Mouse (Mus musculus): ENCODE results near the gene Prex1. TPM values are rescaled to one million over a fixed set of nuclear protein-coding genes. Genes with fewer than 3 reads are reported as not detected.

Gene Prex1
- polyA plus RNA-seq, 1 experiment from 2014 or later, result 31.9 TPM

GRCm38 (mm10) chr2:166559531-166559930 lies 154.1 kb downstream of the Prex1 start:
- peaks cover 17% of the 10 kb centered on the region for H3K4me1 ChIP-seq (ENCODE audit: control insufficient read depth, insufficient read depth, low read length)
- DNase-seq (ENCODE audit: low spot score), result no peak
- H3K36me3 ChIP-seq (ENCODE audit: control insufficient read depth, insufficient read depth, low read length), result no peaks in the 10 kb centered on the region
- ATAC-seq (ENCODE audit: insufficient read depth, low FRiP score, low TSS enrichment), result no peak; the same call in 1 of the 2 replicates
- peak overlapping the region; percentile 32; the same call in 1 of the 2 replicates for H3K9ac ChIP-seq (ENCODE audit: low read length)
- H3K27me3 ChIP-seq (ENCODE audit: control insufficient read depth, insufficient read depth, low read length), result no peaks in the 10 kb centered on the region
- no peak overlapping the region for H3K4me3 ChIP-seq (ENCODE audit: low read depth, low read length)
- H3K4me2 ChIP-seq (ENCODE audit: low read depth), result 0 out of 2 replicates have a peak overlapping the region, but pooled peaks have one; percentile 12
- no peaks in the 10 kb centered on the region for H3K9me3 ChIP-seq (ENCODE audit: control insufficient read depth, low read length)
- 10% methylated on average over 10 of the region's 10 CpGs for whole genome bisulfite sequencing
- H3K27ac ChIP-seq (ENCODE audit: low read depth, low read length), result peak overlapping the region; percentile 68

GRCm38 (mm10) chr2:166555508-166555907 lies 158.1 kb downstream of the Prex1 start:
- no peak overlapping the region for H3K4me2 ChIP-seq (ENCODE audit: low read depth)
- no peak overlapping the region for H3K9ac ChIP-seq (ENCODE audit: low read length)
- no peak for ATAC-seq (ENCODE audit: insufficient read depth, low FRiP score, low TSS enrichment)
- no peak overlapping the region for H3K27ac ChIP-seq (ENCODE audit: low read depth, low read length)
- H3K9me3 ChIP-seq (ENCODE audit: control insufficient read depth, low read length), result no peaks in the 10 kb centered on the region
- no peak overlapping the region for H3K4me3 ChIP-seq (ENCODE audit: low read depth, low read length)
- 72% methylated on average over 2 of the region's 2 CpGs for WGBS
- no peaks in the 10 kb centered on the region for H3K27me3 ChIP-seq (ENCODE audit: control insufficient read depth, insufficient read depth, low read length)
- peak; percentile 55 for DNase-seq (ENCODE audit: low spot score)
- H3K36me3 ChIP-seq (ENCODE audit: control insufficient read depth, insufficient read depth, low read length), result no peaks in the 10 kb centered on the region
- peaks cover 37% of the 10 kb centered on the region for H3K4me1 ChIP-seq (ENCODE audit: control insufficient read depth, insufficient read depth, low read length)

- H3K9me3 ChIP-seq (ENCODE audit: control insufficient read depth, low read length), result no peaks in the 10 kb centered on the region
- no peaks in the 10 kb centered on the region for H3K36me3 ChIP-seq (ENCODE audit: control insufficient read depth, insufficient read depth, low read length)
- peaks cover 40% of the 10 kb centered on the region for H3K4me1 ChIP-seq (ENCODE audit: control insufficient read depth, insufficient read depth, low read length)
- 72% methylated on average over 11 of the region's 11 CpGs for WGBS
- DNase-seq (ENCODE audit: low spot score), result no peak
- H3K9ac ChIP-seq (ENCODE audit: low read length), result no peak overlapping the region
- H3K4me3 ChIP-seq (ENCODE audit: low read depth, low read length), result no peak overlapping the region
- no peak for ATAC-seq (ENCODE audit: insufficient read depth, low FRiP score, low TSS enrichment)
- H3K27me3 ChIP-seq (ENCODE audit: control insufficient read depth, insufficient read depth, low read length), result no peaks in the 10 kb centered on the region
- H3K4me2 ChIP-seq (ENCODE audit: low read depth), result no peak overlapping the region
- 0 out of 2 replicates have a peak overlapping the region, but pooled peaks have one; percentile 49 for H3K27ac ChIP-seq (ENCODE audit: low read depth, low read length)
Observed at GRCm38 (mm10) chr2:166554169-166554505, 159.5 kb downstream of the Prex1 start.

- Histone ChIP-seq H3K4me2 (ENCODE audit: low read depth) (peak overlapping the region; percentile 7; the same call in 1 of the 2 replicates), H3K36me3 (ENCODE audit: control insufficient read depth, insufficient read depth, low read length) (no peaks in the 10 kb centered on the region), H3K9ac (ENCODE audit: low read length) (no peak overlapping the region), H3K4me3 (ENCODE audit: low read depth, low read length) (no peak overlapping the region), H3K27ac (ENCODE audit: low read depth, low read length) (peak overlapping the region; percentile 49; the same call in 1 of the 2 replicates), H3K27me3 (ENCODE audit: control insufficient read depth, insufficient read depth, low read length) (no peaks in the 10 kb centered on the region), H3K4me1 (ENCODE audit: control insufficient read depth, insufficient read depth, low read length) (peaks cover 38% of the 10 kb centered on the region), H3K9me3 (ENCODE audit: control insufficient read depth, low read length) (no peaks in the 10 kb centered on the region)
- WGBS, result 25% methylated on average over 18 of the region's 18 CpGs
- ATAC-seq (ENCODE audit: insufficient read depth, low FRiP score, low TSS enrichment) (no peak), DNase-seq (ENCODE audit: low spot score) (peak; percentile 69)
Observed at GRCm38 (mm10) chr2:166553502-166554168, 160.0 kb downstream of the Prex1 start.

- Histone ChIP-seq H3K9ac (ENCODE audit: low read length) (no peak overlapping the region), H3K27ac (ENCODE audit: low read depth, low read length) (0 out of 2 replicates have a peak overlapping the region, but pooled peaks have one; percentile 39)
- 36% methylated on average over 6 of the region's 6 CpGs for WGBS
Observed at GRCm38 (mm10) chr2:166552657-166553056, 161.0 kb downstream of the Prex1 start.

GRCm38 (mm10) chr2:166551831-166552498 lies 161.7 kb downstream of the Prex1 start:
- DNase-seq (ENCODE audit: low spot score) (no peak), ATAC-seq (ENCODE audit: insufficient read depth, low FRiP score, low TSS enrichment) (no peak)
- Histone ChIP-seq H3K36me3 (ENCODE audit: control insufficient read depth, insufficient read depth, low read length) (no peaks in the 10 kb centered on the region), H3K27me3 (ENCODE audit: control insufficient read depth, insufficient read depth, low read length) (no peaks in the 10 kb centered on the region), H3K4me2 (ENCODE audit: low read depth) (no peak overlapping the region), H3K27ac (ENCODE audit: low read depth, low read length) (no peak overlapping the region), H3K4me1 (ENCODE audit: control insufficient read depth, insufficient read depth, low read length) (peaks cover 30% of the 10 kb centered on the region), H3K9me3 (ENCODE audit: control insufficient read depth, low read length) (no peaks in the 10 kb centered on the region), H3K9ac (ENCODE audit: low read length) (no peak overlapping the region), H3K4me3 (ENCODE audit: low read depth, low read length) (no peak overlapping the region)
- 44% methylated on average over 15 of the region's 15 CpGs for WGBS

More at GRCm38 (mm10) chr2:166552657-166553056, 161.0 kb downstream of the Prex1 start:
- Histone ChIP-seq H3K4me3 (ENCODE audit: low read depth, low read length) (no peak overlapping the region), H3K9me3 (ENCODE audit: control insufficient read depth, low read length) (no peaks in the 10 kb centered on the region), H3K27me3 (ENCODE audit: control insufficient read depth, insufficient read depth, low read length) (no peaks in the 10 kb centered on the region), H3K36me3 (ENCODE audit: control insufficient read depth, insufficient read depth, low read length) (no peaks in the 10 kb centered on the region), H3K4me1 (ENCODE audit: control insufficient read depth, insufficient read depth, low read length) (peaks cover 30% of the 10 kb centered on the region), H3K4me2 (ENCODE audit: low read depth) (no peak overlapping the region)
- ATAC-seq (ENCODE audit: insufficient read depth, low FRiP score, low TSS enrichment) (no peak), DNase-seq (ENCODE audit: low spot score) (no peak)

- WGBS, result 58% methylated on average over 8 of the region's 8 CpGs
- no peaks in the 10 kb centered on the region for H3K27me3 ChIP-seq (ENCODE audit: control insufficient read depth, insufficient read depth, low read length)
- H3K4me3 ChIP-seq (ENCODE audit: low read depth, low read length), result no peak overlapping the region
- H3K27ac ChIP-seq (ENCODE audit: low read depth, low read length), result peak overlapping the region; percentile 49; the same call in 1 of the 2 replicates
- peaks cover 33% of the 10 kb centered on the region for H3K4me1 ChIP-seq (ENCODE audit: control insufficient read depth, insufficient read depth, low read length)
- H3K9me3 ChIP-seq (ENCODE audit: control insufficient read depth, low read length), result no peaks in the 10 kb centered on the region
- no peak overlapping the region for H3K4me2 ChIP-seq (ENCODE audit: low read depth)
- no peaks in the 10 kb centered on the region for H3K36me3 ChIP-seq (ENCODE audit: control insufficient read depth, insufficient read depth, low read length)
- H3K9ac ChIP-seq (ENCODE audit: low read length), result 0 out of 2 replicates have a peak overlapping the region, but pooled peaks have one; percentile 3
- DNase-seq (ENCODE audit: low spot score) (peak; percentile 47), ATAC-seq (ENCODE audit: insufficient read depth, low FRiP score, low TSS enrichment) (peak; percentile 63)
Observed at GRCm38 (mm10) chr2:166549871-166550270, 163.8 kb downstream of the Prex1 start.

GRCm38 (mm10) chr2:166549069-166549468 lies 164.6 kb downstream of the Prex1 start:
- ATAC-seq (ENCODE audit: insufficient read depth, low FRiP score, low TSS enrichment), result no peak

More at GRCm38 (mm10) chr2:166549069-166549468, 164.6 kb downstream of the Prex1 start:
- peaks cover 33% of the 10 kb centered on the region for H3K4me1 ChIP-seq (ENCODE audit: control insufficient read depth, insufficient read depth, low read length)
- no peaks in the 10 kb centered on the region for H3K27me3 ChIP-seq (ENCODE audit: control insufficient read depth, insufficient read depth, low read length)
- WGBS, result 84% methylated on average over 5 of the region's 5 CpGs
- H3K4me2 ChIP-seq (ENCODE audit: low read depth), result no peak overlapping the region
- no peaks in the 10 kb centered on the region for H3K9me3 ChIP-seq (ENCODE audit: control insufficient read depth, low read length)
- no peak overlapping the region for H3K9ac ChIP-seq (ENCODE audit: low read length)
- no peak for DNase-seq (ENCODE audit: low spot score)
- H3K36me3 ChIP-seq (ENCODE audit: control insufficient read depth, insufficient read depth, low read length), result no peaks in the 10 kb centered on the region
- H3K4me3 ChIP-seq (ENCODE audit: low read depth, low read length), result no peak overlapping the region
- peak overlapping the region; percentile 27; the same call in 1 of the 2 replicates for H3K27ac ChIP-seq (ENCODE audit: low read depth, low read length)
